Mouse (Mus musculus) heart, postnatal 0 days (tissue): ENCODE data around the gene Nqo1.

ENCODE experiments used
- CTCF ChIP-seq: IDR thresholded peaks from 2 replicates; pipeline ENCODE4 v1.5.1; 2016; ENCODE audit warnings: antibody characterized with exemption, control low read depth, low read depth
- EP300 ChIP-seq: IDR thresholded peaks from 2 replicates; pipeline ENCODE4 v1.6.1; 2016; ENCODE audit warnings: antibody characterized with exemption, low read depth

DNA sequence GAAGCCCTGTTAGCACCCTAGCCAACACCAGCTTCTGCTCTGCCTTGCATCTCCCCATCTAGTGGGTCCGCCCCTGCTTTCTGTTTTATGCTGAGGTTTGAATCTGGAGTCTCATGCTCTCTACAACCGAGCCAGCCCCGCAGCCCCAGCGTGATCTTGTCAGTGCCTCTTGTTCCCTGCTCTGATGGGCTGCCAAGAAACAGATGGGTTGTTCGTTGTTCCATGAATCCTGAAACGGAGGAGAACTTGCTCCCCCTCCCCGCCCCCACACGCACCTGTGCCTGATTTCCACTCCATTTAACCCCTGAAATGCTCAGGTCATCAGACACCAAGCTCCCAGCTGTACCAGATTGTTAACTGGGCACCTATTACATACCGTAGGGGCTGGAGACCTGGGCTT, 3.5 kb downstream of the Nqo1 start:
- TF ChIP-seq EP300, result no peak
- no peak for TF ChIP-seq CTCF
